In the genomic region with DNA sequence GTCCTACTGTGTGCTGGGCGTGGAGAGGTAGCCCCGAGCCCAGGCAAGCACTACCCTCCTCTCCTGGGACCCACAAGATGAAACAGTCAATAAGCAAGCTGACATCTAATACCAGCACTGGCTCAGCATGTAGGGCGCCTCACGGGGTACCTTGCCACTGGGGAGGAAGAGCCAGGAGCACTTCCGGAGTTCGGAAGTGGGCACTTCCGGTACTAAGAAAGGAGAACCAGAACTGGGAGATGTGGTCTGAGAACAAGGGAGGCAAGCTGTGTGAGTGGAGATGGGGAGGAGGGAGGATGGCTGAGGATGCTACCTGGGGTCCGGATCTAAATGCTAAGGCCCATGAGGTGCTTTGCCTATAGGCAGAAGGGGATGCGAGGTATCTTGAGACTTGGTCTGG, we compare ENCODE assay signal across 9 mouse cellular contexts.
DNase-seq lines count a peak whose midpoint lies in the region; ATAC-seq lines count a peak whose summit lies in the region.
"Had no signal": no experiment of that assay in that cellular context is flagged by ENCODE, and none has a peak within 500 bp of the region (broad histone marks: within the 10 kb centered on the region; RNA-seq: fewer than 3 reads in every experiment).

No protein-coding gene starts in this region.

- no peaks in the 10 kb centered on the region for H3K9me3 ChIP-seq in intestine, embryonic 15.5 days
- H3K9me3 ChIP-seq in intestine, embryonic 16.5 days (ENCODE audit: control insufficient read depth, low read length): no peaks in the 10 kb centered on the region
- H3K9me3 ChIP-seq in liver, embryonic 12.5 days (replicated peaks): no peaks in the 10 kb centered on the region
- H3K9me3 ChIP-seq in kidney, embryonic 14.5 days (ENCODE audit: control insufficient read depth, low read length): no peaks in the 10 kb centered on the region
- H3K9me3 ChIP-seq: heart, embryonic 10.5 days had no signal

- H3K4me2 ChIP-seq in intestine, embryonic 15.5 days (replicated peaks): 0 out of 2 replicates have a peak overlapping the region, but pooled peaks have one; percentile 70
- H3K4me2 ChIP-seq in intestine, embryonic 16.5 days (ENCODE audit: low read depth, low read length): no peak overlapping the region
- H3K4me2 ChIP-seq in liver, embryonic 12.5 days: peak overlapping the region; percentile 64
- H3K4me2 ChIP-seq in kidney, embryonic 14.5 days (replicated peaks; ENCODE audit: low read depth, low read length): no peak overlapping the region

- no peak overlapping the region for H3K4me3 ChIP-seq in intestine, embryonic 15.5 days (replicated peaks)
- H3K4me3 ChIP-seq in intestine, embryonic 16.5 days (ENCODE audit: low read length): no peak overlapping the region
- no peak overlapping the region for H3K4me3 ChIP-seq in liver, embryonic 12.5 days
- no peak overlapping the region for H3K4me3 ChIP-seq in kidney, embryonic 14.5 days (ENCODE audit: low read length)

- H3K4me1 ChIP-seq in intestine, embryonic 15.5 days (replicated peaks): 0 out of 2 replicates have a peak, but pooled peaks cover 3% of the 10 kb centered on the region
- peaks cover 5% of the 10 kb centered on the region for H3K4me1 ChIP-seq in intestine, embryonic 16.5 days (ENCODE audit: control insufficient read depth, insufficient read depth, low read length)
- no peaks in the 10 kb centered on the region for H3K4me1 ChIP-seq in liver, embryonic 12.5 days
- H3K4me1 ChIP-seq in kidney, embryonic 14.5 days (ENCODE audit: control insufficient read depth, insufficient read depth, low read length): 0 out of 2 replicates have a peak, but pooled peaks cover 5% of the 10 kb centered on the region

- 0 out of 2 replicates have a peak, but pooled peaks cover 3% of the 10 kb centered on the region for H3K27me3 ChIP-seq in intestine, embryonic 15.5 days (replicated peaks)
- H3K27me3 ChIP-seq in intestine, embryonic 16.5 days (replicated peaks; ENCODE audit: control insufficient read depth, insufficient read depth, low read length): no peaks in the 10 kb centered on the region
- peaks cover 52% of the 10 kb centered on the region for H3K27me3 ChIP-seq in liver, embryonic 12.5 days (replicated peaks)
- no peaks in the 10 kb centered on the region for H3K27me3 ChIP-seq in kidney, embryonic 14.5 days (ENCODE audit: control insufficient read depth, insufficient read depth, low read length)

- H3K9ac ChIP-seq in intestine, embryonic 15.5 days: no peak overlapping the region
- H3K9ac ChIP-seq in intestine, embryonic 16.5 days (ENCODE audit: low read depth, low read length): no peak overlapping the region
- H3K9ac ChIP-seq in liver, embryonic 12.5 days: no peak overlapping the region
- no peak overlapping the region for H3K9ac ChIP-seq in kidney, embryonic 14.5 days (ENCODE audit: low read depth, low read length)

- H3K36me3 ChIP-seq in intestine, embryonic 15.5 days: no peaks in the 10 kb centered on the region
- no peaks in the 10 kb centered on the region for H3K36me3 ChIP-seq in intestine, embryonic 16.5 days (ENCODE audit: control insufficient read depth, insufficient read depth, low read length)
- no peaks in the 10 kb centered on the region for H3K36me3 ChIP-seq in liver, embryonic 12.5 days
- H3K36me3 ChIP-seq in kidney, embryonic 14.5 days (ENCODE audit: control insufficient read depth, insufficient read depth, low read length): no peaks in the 10 kb centered on the region
- H3K36me3 ChIP-seq: heart, embryonic 10.5 days had no signal

- 74% methylated on average over 9 of the region's 9 CpGs for WGBS in intestine, embryonic 15.5 days
- 69% methylated on average over 9 of the region's 9 CpGs for WGBS in intestine, embryonic 16.5 days
- WGBS in liver, embryonic 12.5 days (ENCODE audit: insufficient replicate concordance): 38% methylated on average over 9 of the region's 9 CpGs
- 60% methylated on average over 9 of the region's 9 CpGs for WGBS in kidney, embryonic 14.5 days

- no peak overlapping the region for H3K27ac ChIP-seq in intestine, embryonic 15.5 days
- H3K27ac ChIP-seq in intestine, embryonic 16.5 days (ENCODE audit: low read length): no peak overlapping the region
- no peak overlapping the region for H3K27ac ChIP-seq in liver, embryonic 12.5 days
- no peak overlapping the region for H3K27ac ChIP-seq in kidney, embryonic 14.5 days (ENCODE audit: low read depth, low read length)

- no peak for ATAC-seq in intestine, embryonic 15.5 days
- no peak for ATAC-seq in intestine, embryonic 16.5 days
- no peak for ATAC-seq in liver, embryonic 12.5 days
- no peak for ATAC-seq in kidney, embryonic 14.5 days (ENCODE audit: low FRiP score, low TSS enrichment)

- DNase-seq in R1 (ENCODE audit: low read depth, low spot score): peak; percentile 28
- DNase-seq in thymus, postnatal 0 days (ENCODE audit: low spot score): peak; percentile 59
- DNase-seq in urinary bladder, postnatal 36 days (ENCODE audit: low spot score in 2 of 2): no peak
- no peak for DNase-seq in c-Kit-positive CD71-positive TER-119-positive erythroid progenitor cells, embryonic 14.5 days (ENCODE audit: low spot score)

Comparison
In these comparisons a context has a peak if more than half of its experiments do, and no peak if none do; other contexts are left out.
1. H3K4me2 ChIP-seq: peak in intestine, embryonic 15.5 days (single experiment) and liver, embryonic 12.5 days (single experiment); none in intestine, embryonic 16.5 days (single experiment) and kidney, embryonic 14.5 days (single experiment).
2. DNase-seq: peak in R1 (single experiment) and thymus, postnatal 0 days (single experiment); none in urinary bladder, postnatal 36 days (0 of 2) and c-Kit-positive CD71-positive TER-119-positive erythroid progenitor cells, embryonic 14.5 days (single experiment).